Comparison of ENCODE assay signal across 8 mouse cellular contexts in the genomic region with DNA sequence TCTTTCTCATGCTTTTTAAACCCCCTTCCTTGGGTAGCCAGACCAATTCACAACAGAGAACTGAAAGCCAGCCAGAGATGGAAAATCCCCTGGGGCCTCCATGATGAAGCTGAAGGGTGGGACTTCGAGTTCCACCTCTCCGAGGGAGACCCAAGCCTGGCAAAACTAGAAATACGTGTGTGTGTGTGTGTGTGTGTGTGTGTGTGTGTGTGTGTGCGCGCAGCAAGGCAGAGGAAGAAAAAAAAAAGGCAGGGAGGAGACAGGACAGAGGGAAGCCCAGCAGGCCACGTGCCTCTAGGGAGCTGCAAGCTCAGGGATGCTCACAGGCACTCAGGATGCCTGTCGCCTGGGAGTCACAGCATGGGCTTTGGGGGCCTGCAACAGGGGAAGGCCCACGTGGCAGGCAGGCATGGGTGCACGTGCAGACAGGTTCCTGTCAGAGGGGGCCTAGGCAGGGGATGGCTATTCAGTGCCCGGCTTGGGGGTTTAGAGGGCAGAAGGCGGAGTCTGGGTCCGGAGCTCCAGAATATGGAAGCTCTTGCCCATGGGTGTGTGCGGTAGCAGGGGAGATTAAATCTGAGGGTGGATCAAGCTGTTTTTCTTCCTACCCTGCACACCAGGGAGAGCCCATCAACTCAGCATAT. TPM values are rescaled to one million over a fixed set of nuclear protein-coding genes. Genes with fewer than 3 reads are reported as not detected.
DNase-seq lines count a peak whose midpoint lies in the region; ATAC-seq and TF ChIP-seq lines count a peak whose summit lies in the region.

No protein-coding gene starts in this region.

- DNase-seq in cerebellum, postnatal 10 days = peak; percentile 62 to 69
- DNase-seq in cerebellum, adult 9-10 months = no peak
- DNase-seq in 416B (ENCODE audit: low read depth) = peak; percentile 77
- DNase-seq in heart, postnatal 14 days = peak; percentile 53 to 62
- peak; percentile 79 for DNase-seq in retina, postnatal 1 day
- DNase-seq in urinary bladder, adult 18-20 months (ENCODE audit: low spot score in 2 of 2) = no peak

- TF ChIP-seq CTCF in cortical plate, adult 2 months (IDR thresholded peaks at IDR 0.05; ENCODE audit: extremely low read depth, insufficient read depth, low read length) = no peak

- WGBS in liver, embryonic 12.5 days (ENCODE audit: insufficient replicate concordance) = 4% methylated on average over 13 of the region's 13 CpGs

- ATAC-seq in liver, embryonic 12.5 days = peak; percentile 61

- H3K36me3 ChIP-seq in liver, embryonic 12.5 days = peaks cover 32% of the 10 kb centered on the region

- TF ChIP-seq POLR2A in cortical plate, adult 2 months (IDR thresholded peaks at IDR 0.05; ENCODE audit: extremely low read depth, insufficient read depth, low read length) = 0 out of 2 replicates have a peak, but pooled peaks have one; percentile 29

- H3K4me2 ChIP-seq in liver, embryonic 12.5 days = peak overlapping the region; percentile 82

- H3K9ac ChIP-seq in liver, embryonic 12.5 days = peak overlapping the region; percentile 73

- peaks cover 7% of the 10 kb centered on the region; the same call in 1 of the 2 replicates for H3K4me1 ChIP-seq in cortical plate, adult 2 months (ENCODE audit: control insufficient read depth, insufficient read depth, low read length)
- peaks cover 92% of the 10 kb centered on the region for H3K4me1 ChIP-seq in liver, embryonic 12.5 days

- no peaks in the 10 kb centered on the region for H3K27me3 ChIP-seq in liver, embryonic 12.5 days (replicated peaks)

- peak overlapping the region; percentile 40 for H3K4me3 ChIP-seq in cortical plate, adult 2 months (ENCODE audit: insufficient read depth, low read length)
- H3K4me3 ChIP-seq in liver, embryonic 12.5 days = peak overlapping the region; percentile 53

- peak overlapping the region; percentile 68 for H3K27ac ChIP-seq in cortical plate, adult 2 months (ENCODE audit: insufficient read depth, low read length)
- H3K27ac ChIP-seq in liver, embryonic 12.5 days = peak overlapping the region; percentile 94

- intact Hi-C loops in heart, postnatal 14 days (cut with DNase I) = loop anchor here (5.0 kb wide), 1 partner anchor 41 kb away; a partner anchor contains a TSS

- H3K9me3 ChIP-seq in liver, embryonic 12.5 days (replicated peaks) = no peaks in the 10 kb centered on the region

RNA-seq across cellular contexts. Expression of a gene that starts 28.0 kb away (rescaled TPM):
- 3.0 and 3.7 TPM in 2 replicates for polyA plus RNA-seq in cortical plate, adult 2 months (2012; rRNA removed)
- under 1 TPM; 0.17 to 0.31 TPM for total RNA-seq in heart, postnatal 14 days (2021)
- polyA plus RNA-seq in liver, embryonic 12.5 days (2016; fragmentation: Nextera tagmentation; extraction: Ambion mirVana) = 0.08 and 0.20 TPM in 2 replicates

RNA-seq across cellular contexts. Expression of a gene that starts 42.4 kb away (rescaled TPM):
- 6.9 and 7.3 TPM in 2 replicates for polyA plus RNA-seq in cortical plate, adult 2 months (2012; rRNA removed)
- total RNA-seq in heart, postnatal 14 days (2021) = 10 to 100 TPM; 15.7 to 16.9 TPM
- 6.9 and 8.0 TPM in 2 replicates for polyA plus RNA-seq in liver, embryonic 12.5 days (2016; fragmentation: Nextera tagmentation; extraction: Ambion mirVana)

Comparison
In these comparisons a context has a peak if more than half of its experiments do, and no peak if none do; other contexts are left out.
1. DNase-seq: peak in cerebellum, postnatal 10 days (2 of 2), 416B (single experiment), heart, postnatal 14 days (2 of 2) and retina, postnatal 1 day (single experiment); none in cerebellum, adult 9-10 months (single experiment) and urinary bladder, adult 18-20 months (0 of 2).